Mouse (Mus musculus): ENCODE measurements around the gene Fbxo10. TPM values are rescaled to one million over a fixed set of nuclear protein-coding genes. Genes with fewer than 3 reads are reported as not detected.
A peak's percentile ranks its signal among the peaks of the same experiment; 100 is the strongest.
"Not testable (repeated sequence)": the region's sequence is repeated elsewhere in the genome, so short reads cannot be mapped to it uniquely, and the experiment has no call there.

Gene Fbxo10
- total RNA-seq, 2 experiments from 2014 or later: 1.8 to 3.1 TPM

- ATAC-seq (replicated peaks; ENCODE audit: poor library complexity): no peak
These were observed 73.5 kb downstream of the Fbxo10 start for GRCm38 (mm10) chr4:45010806-45011415.

DNA sequence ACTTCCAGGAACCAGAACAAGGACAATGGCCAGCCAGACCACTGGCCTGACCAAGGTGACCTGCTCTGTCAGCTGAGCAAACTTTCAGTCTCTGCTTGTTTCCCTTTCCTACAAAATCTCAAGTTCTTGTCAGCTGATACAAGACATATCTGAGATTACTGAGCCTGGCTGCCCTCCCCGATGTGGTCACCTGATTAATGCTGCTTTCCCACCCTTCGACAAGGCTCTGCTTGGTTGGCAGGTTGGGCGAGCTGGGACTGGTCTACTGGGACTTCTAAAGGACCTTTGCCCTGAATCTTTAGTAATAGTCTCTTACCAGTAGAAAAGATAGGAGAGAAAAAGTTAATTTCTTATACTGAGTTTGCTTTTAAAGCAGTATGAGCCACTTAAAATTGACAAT is 79.0 kb downstream of the Fbxo10 start:
- ATAC-seq (replicated peaks; ENCODE audit: poor library complexity): no peak

DNA sequence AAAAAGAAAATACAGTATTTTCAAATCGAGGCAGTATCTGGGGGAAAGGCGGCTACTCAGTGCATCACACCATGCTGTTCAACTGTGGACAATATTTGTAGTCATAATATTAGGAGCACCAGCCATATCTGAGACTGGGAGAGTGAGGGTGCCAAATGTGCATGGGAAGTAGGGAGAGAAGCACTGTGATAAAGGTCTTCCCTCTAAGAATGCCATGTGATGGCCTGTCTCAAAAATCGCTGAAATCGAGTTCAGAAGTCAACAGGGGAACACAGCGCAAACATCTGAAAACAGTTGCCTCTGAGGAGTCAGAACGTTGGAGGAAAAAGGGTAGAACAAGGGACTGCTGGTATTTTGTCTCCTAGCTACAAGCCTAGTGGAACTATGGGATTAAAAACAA is 84.4 kb downstream of the Fbxo10 start:
- no peak for ATAC-seq (replicated peaks; ENCODE audit: poor library complexity)

DNA sequence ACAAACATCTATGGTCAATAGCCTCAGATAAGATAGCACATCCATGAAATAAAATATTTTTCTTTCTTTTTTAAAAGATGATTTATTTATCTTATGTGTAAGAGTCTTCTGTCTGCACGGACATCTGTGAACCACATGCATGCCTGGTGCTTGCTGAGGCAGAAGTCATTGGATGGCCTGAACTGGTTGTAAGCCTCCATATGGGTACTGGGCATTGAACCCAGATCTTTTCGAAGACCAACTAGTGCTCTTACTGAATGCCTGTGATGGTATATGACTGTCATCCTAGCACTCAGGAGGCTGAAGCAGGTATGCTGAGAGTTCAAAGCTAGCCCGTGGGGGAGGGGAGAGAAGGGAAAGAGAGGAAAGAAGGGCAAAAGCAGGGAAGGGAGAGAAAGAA is 86.3 kb downstream of the Fbxo10 start:
- no peak for ATAC-seq (replicated peaks; ENCODE audit: poor library complexity)

GRCm38 (mm10) chr4:44994776-44995175 is 89.6 kb downstream of the Fbxo10 start:
- no peak for ATAC-seq (replicated peaks; ENCODE audit: poor library complexity)

DNA sequence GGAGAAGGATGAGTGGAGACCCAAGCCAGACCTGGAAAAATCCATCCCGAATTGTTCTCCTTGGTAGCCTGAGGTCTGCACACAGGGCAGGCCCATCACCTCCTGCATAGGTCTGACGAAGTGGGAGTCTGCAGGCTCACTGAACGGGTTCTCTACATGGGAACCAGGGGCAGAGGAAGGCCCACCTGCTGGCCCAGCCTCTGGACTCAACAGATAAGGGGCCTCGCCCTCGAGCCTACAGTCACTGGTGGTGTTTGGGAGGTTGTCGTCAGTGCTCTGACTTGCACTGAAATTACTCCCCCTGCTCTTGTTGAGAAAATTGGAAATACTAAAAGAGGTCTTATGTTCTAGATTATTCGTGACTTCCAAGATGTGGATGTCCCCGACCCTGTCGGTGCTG is 90.6 kb downstream of the Fbxo10 start:
- ATAC-seq (replicated peaks; ENCODE audit: poor library complexity): peak; percentile 99

GRCm38 (mm10) chr4:44993179-44993578 is 91.2 kb downstream of the Fbxo10 start:
- ATAC-seq (replicated peaks; ENCODE audit: poor library complexity): not testable (repeated sequence)

DNA sequence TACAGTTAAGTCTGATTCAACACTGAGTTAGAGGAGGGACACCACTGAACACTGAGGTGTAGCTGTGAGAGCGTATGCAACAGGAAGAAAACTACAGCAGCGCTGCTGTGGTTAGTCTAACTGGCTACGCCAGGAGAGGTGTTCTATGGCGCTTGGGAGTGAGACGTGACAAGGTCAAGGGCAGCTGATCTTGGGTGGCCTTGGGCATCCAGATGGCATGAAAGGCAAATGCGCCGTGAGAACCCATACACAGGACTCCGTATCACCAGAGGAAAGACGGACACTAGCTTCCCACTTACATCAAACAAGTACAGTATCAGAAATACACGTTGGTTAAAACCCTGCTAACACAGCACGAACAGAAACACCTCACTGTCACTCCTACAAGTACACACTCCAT is 92.1 kb downstream of the Fbxo10 start:
- ATAC-seq (replicated peaks; ENCODE audit: poor library complexity): not testable (repeated sequence)

DNA sequence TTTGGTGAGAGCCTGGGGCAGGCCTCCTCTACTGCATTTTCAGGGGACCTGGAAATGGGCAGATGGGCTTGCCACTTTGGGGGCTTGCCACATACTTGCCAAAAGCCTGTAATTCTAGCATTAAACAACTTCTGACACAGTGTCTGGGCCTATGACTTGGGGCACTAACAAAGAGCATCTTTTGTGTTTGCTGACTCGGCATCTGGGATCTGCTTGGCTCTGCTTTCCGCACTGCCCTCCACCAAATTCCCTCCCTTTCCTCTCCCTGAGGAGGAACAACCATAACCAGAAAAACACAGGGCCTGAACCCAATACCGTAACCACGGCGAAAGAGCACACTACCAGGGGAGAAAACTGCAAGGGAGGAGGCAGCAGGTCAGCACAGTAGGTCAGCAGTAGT is 93.8 kb downstream of the Fbxo10 start:
- ATAC-seq (replicated peaks; ENCODE audit: poor library complexity): no peak

Other genes with a start within 250 kb of the Fbxo10 start
- 11.8 and 12.0 TPM in 2 replicates for gene Grhpr, start 103.2 kb downstream of the Fbxo10 start, total RNA-seq (2015)
- 7.9 and 8.9 TPM in 2 replicates for gene Grhpr, start 103.2 kb downstream of the Fbxo10 start, total RNA-seq (2017)
- gene Zbtb5, start 72.2 kb downstream of the Fbxo10 start, total RNA-seq (2015): 5.7 and 6.5 TPM in 2 replicates
- gene Zbtb5, start 72.2 kb downstream of the Fbxo10 start, total RNA-seq (2017): 9.5 and 10.1 TPM in 2 replicates
- gene Polr1e, start 66.0 kb downstream of the Fbxo10 start, total RNA-seq (2015): 50.9 and 65.2 TPM in 2 replicates
- 47.3 and 53.0 TPM in 2 replicates for gene Polr1e, start 66.0 kb downstream of the Fbxo10 start, total RNA-seq (2017)
- gene Tomm5, start 23.5 kb upstream of the Fbxo10 start, total RNA-seq (2015): 231 and 253 TPM in 2 replicates
- gene Tomm5, start 23.5 kb upstream of the Fbxo10 start, total RNA-seq (2017): 239 and 266 TPM in 2 replicates
- gene Frmpd1, start 100.3 kb upstream of the Fbxo10 start, total RNA-seq (2015): not detected in 2 replicates
- gene Frmpd1, start 100.3 kb upstream of the Fbxo10 start, total RNA-seq (2017): not detected in 2 replicates
- 17.3 TPM in 2 replicates for gene Trmt10b, start 212.5 kb upstream of the Fbxo10 start, total RNA-seq (2015)
- 21.9 and 25.7 TPM in 2 replicates for gene Trmt10b, start 212.5 kb upstream of the Fbxo10 start, total RNA-seq (2017)

All from megakaryocyte progenitor cell, adult 5-6 weeks (primary cell).